ENCODE assay signal across 23 mouse cellular contexts in the genomic region with DNA sequence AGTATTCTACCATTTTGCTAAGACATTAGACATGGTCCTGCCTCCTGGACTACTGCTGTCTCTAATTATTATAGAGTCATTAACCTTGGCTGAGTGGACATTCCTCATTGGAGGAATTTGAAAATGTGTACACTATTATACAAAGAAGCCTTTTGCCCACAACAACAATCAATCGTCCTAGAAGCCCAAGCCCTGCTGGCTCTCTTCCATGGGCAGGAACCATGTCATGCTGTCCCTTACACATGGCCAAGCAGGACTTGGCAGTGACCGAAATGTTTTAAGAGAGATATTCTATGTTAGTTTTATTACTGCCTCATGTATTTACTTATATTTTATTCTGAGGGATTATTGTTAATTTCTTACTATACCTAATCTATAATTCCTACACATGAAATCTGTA.
DNase-seq lines count a peak whose midpoint lies in the region; ATAC-seq and TF ChIP-seq lines count a peak whose summit lies in the region.
"Had no signal": no experiment of that assay in that cellular context is flagged by ENCODE, and none has a peak within 500 bp of the region (broad histone marks: within the 10 kb centered on the region; RNA-seq: fewer than 3 reads in every experiment).

No protein-coding gene starts in this region.

- no peak overlapping the region for H3K27ac ChIP-seq in hindbrain, postnatal 0 days
- H3K27ac ChIP-seq in hindbrain, embryonic 12.5 days = no peak overlapping the region
- H3K27ac ChIP-seq in midbrain, postnatal 0 days (ENCODE audit: low read depth, low read length) = no peak overlapping the region
- H3K27ac ChIP-seq in midbrain, embryonic 14.5 days (replicated peaks; ENCODE audit: low read depth, low read length) = no peak overlapping the region
- H3K27ac ChIP-seq: embryonic facial prominence, embryonic 12.5 days; embryonic facial prominence, embryonic 15.5 days; gastrocnemius, adult 2 months had no signal

- H3K4me2 ChIP-seq in hindbrain, postnatal 0 days (ENCODE audit: low read depth, low read length) = no peak overlapping the region
- no peak overlapping the region for H3K4me2 ChIP-seq in hindbrain, embryonic 12.5 days (replicated peaks)
- no peak overlapping the region for H3K4me2 ChIP-seq in midbrain, postnatal 0 days (ENCODE audit: low read depth, low read length, poor library complexity, severe bottlenecking)
- no peak overlapping the region for H3K4me2 ChIP-seq in midbrain, embryonic 14.5 days (ENCODE audit: low read length)
- H3K4me2 ChIP-seq: embryonic facial prominence, embryonic 12.5 days; embryonic facial prominence, embryonic 15.5 days; heart, embryonic 11.5 days had no signal

- H3K4me3 ChIP-seq in hindbrain, postnatal 0 days (ENCODE audit: low read length) = no peak overlapping the region
- no peak overlapping the region for H3K4me3 ChIP-seq in hindbrain, embryonic 12.5 days
- H3K4me3 ChIP-seq in midbrain, postnatal 0 days (ENCODE audit: low read depth, low read length) = no peak overlapping the region
- H3K4me3 ChIP-seq in midbrain, embryonic 14.5 days (replicated peaks; ENCODE audit: low read depth, low read length) = no peak overlapping the region
- H3K4me3 ChIP-seq: embryonic facial prominence, embryonic 12.5 days; embryonic facial prominence, embryonic 15.5 days; gastrocnemius, adult 2 months had no signal

- no peaks in the 10 kb centered on the region for H3K36me3 ChIP-seq in hindbrain, postnatal 0 days (ENCODE audit: insufficient read depth, low read length)
- no peaks in the 10 kb centered on the region for H3K36me3 ChIP-seq in hindbrain, embryonic 12.5 days
- no peaks in the 10 kb centered on the region for H3K36me3 ChIP-seq in midbrain, postnatal 0 days (ENCODE audit: insufficient read depth, low read length)
- H3K36me3 ChIP-seq in midbrain, embryonic 14.5 days (ENCODE audit: control insufficient read depth, insufficient read depth, low read length) = no peaks in the 10 kb centered on the region
- H3K36me3 ChIP-seq: embryonic facial prominence, embryonic 12.5 days; embryonic facial prominence, embryonic 15.5 days; G1E had no signal

- TF ChIP-seq CTCF in hindbrain, postnatal 0 days (IDR thresholded peaks at IDR 0.05; ENCODE audit: low read depth) = no peak
- TF ChIP-seq CTCF in midbrain, postnatal 0 days (IDR thresholded peaks at IDR 0.05) = no peak

- 56% methylated on average over 2 of the region's 2 CpGs for WGBS in hindbrain, postnatal 0 days
- 81% methylated on average over 2 of the region's 2 CpGs for WGBS in hindbrain, embryonic 12.5 days
- 79% methylated on average over 2 of the region's 2 CpGs for WGBS in midbrain, postnatal 0 days
- 83% methylated on average over 2 of the region's 2 CpGs for WGBS in midbrain, embryonic 14.5 days

- H3K4me1 ChIP-seq in hindbrain, postnatal 0 days (ENCODE audit: insufficient read depth, low read length) = no peaks in the 10 kb centered on the region
- no peaks in the 10 kb centered on the region for H3K4me1 ChIP-seq in hindbrain, embryonic 12.5 days
- no peaks in the 10 kb centered on the region for H3K4me1 ChIP-seq in midbrain, postnatal 0 days (ENCODE audit: insufficient read depth, low read length)
- no peaks in the 10 kb centered on the region for H3K4me1 ChIP-seq in midbrain, embryonic 14.5 days (ENCODE audit: control insufficient read depth, insufficient read depth, low read length)
- H3K4me1 ChIP-seq: embryonic facial prominence, embryonic 12.5 days; embryonic facial prominence, embryonic 15.5 days had no signal

- H3K9ac ChIP-seq in hindbrain, postnatal 0 days (replicated peaks; ENCODE audit: low read length) = no peak overlapping the region
- no peak overlapping the region for H3K9ac ChIP-seq in hindbrain, embryonic 12.5 days
- no peak overlapping the region for H3K9ac ChIP-seq in midbrain, postnatal 0 days (replicated peaks; ENCODE audit: low read length, poor library complexity, severe bottlenecking)
- H3K9ac ChIP-seq in midbrain, embryonic 14.5 days (replicated peaks; ENCODE audit: low read length) = no peak overlapping the region
- H3K9ac ChIP-seq: embryonic facial prominence, embryonic 12.5 days; embryonic facial prominence, embryonic 15.5 days; forebrain, postnatal 0 days had no signal

- no peak for ATAC-seq in hindbrain, postnatal 0 days
- no peak for ATAC-seq in hindbrain, embryonic 12.5 days (ENCODE audit: low FRiP score)
- no peak; the same call in 1 of the 2 replicates for ATAC-seq in midbrain, postnatal 0 days (ENCODE audit: low FRiP score)
- no peak for ATAC-seq in midbrain, embryonic 14.5 days (ENCODE audit: low FRiP score, low TSS enrichment)
- ATAC-seq: forebrain, embryonic 14.5 days; forebrain, postnatal 0 days; intestine, postnatal 0 days; Patski had no signal

- DNase-seq in cerebellum, postnatal 14 days = peak; percentile 55 to 60
- no peak for DNase-seq in cerebellum, adult 18-20 months
- peak; percentile 18 for DNase-seq in hindbrain, postnatal 0 days (ENCODE audit: low spot score)
- peak; percentile 14 for DNase-seq in midbrain, postnatal 0 days (ENCODE audit: low spot score)
- no peak for DNase-seq in midbrain, embryonic 14.5 days
- DNase-seq: adrenal gland, postnatal 10 days; adrenal gland, postnatal 36 days; B cell, adult 2 months; cerebellum, adult 11 months; cerebellum, adult 8-10 months; forebrain, postnatal 0 days; gastrocnemius, adult 2 months; gastrocnemius, postnatal 14 days; heart, adult 11 months had no signal

- no peaks in the 10 kb centered on the region for H3K27me3 ChIP-seq in hindbrain, postnatal 0 days (ENCODE audit: insufficient read depth, low read length)
- no peaks in the 10 kb centered on the region for H3K27me3 ChIP-seq in hindbrain, embryonic 12.5 days
- H3K27me3 ChIP-seq in midbrain, postnatal 0 days (ENCODE audit: insufficient read depth, low read length) = no peaks in the 10 kb centered on the region
- H3K27me3 ChIP-seq in midbrain, embryonic 14.5 days (ENCODE audit: control insufficient read depth, insufficient read depth, low read length) = no peaks in the 10 kb centered on the region
- H3K27me3 ChIP-seq: CH12.LX; embryonic facial prominence, embryonic 12.5 days; embryonic facial prominence, embryonic 15.5 days; Patski had no signal

- no peaks in the 10 kb centered on the region for H3K9me3 ChIP-seq in hindbrain, postnatal 0 days (ENCODE audit: low read length)
- no peaks in the 10 kb centered on the region for H3K9me3 ChIP-seq in hindbrain, embryonic 12.5 days (replicated peaks)
- H3K9me3 ChIP-seq in midbrain, postnatal 0 days (ENCODE audit: low read length) = no peaks in the 10 kb centered on the region
- H3K9me3 ChIP-seq in midbrain, embryonic 14.5 days (ENCODE audit: control insufficient read depth, low read length) = no peaks in the 10 kb centered on the region
- H3K9me3 ChIP-seq: embryonic facial prominence, embryonic 12.5 days; embryonic facial prominence, embryonic 15.5 days; G1E had no signal

Comparison
In these comparisons a context has a peak if more than half of its experiments do, and no peak if none do; other contexts are left out.
1. DNase-seq: peak in cerebellum, postnatal 14 days (2 of 2), hindbrain, postnatal 0 days (single experiment) and midbrain, postnatal 0 days (single experiment); none in cerebellum, adult 18-20 months (0 of 2) and midbrain, embryonic 14.5 days (single experiment).